Mouse (Mus musculus) cerebellum, adult 2 months (tissue): ENCODE results near the gene Gm39115.

Experiments
- CTCF ChIP-seq: fragments of 200-500 bp; IDR thresholded peaks from 2 replicates; pipeline ENCODE4 v1.5.1; 2011; ENCODE audit warnings: low read depth, mild to moderate bottlenecking, control low read depth, low read length, moderate library complexity, borderline replicate concordance; ENCODE audit not compliant: insufficient read depth
- POLR2A ChIP-seq: fragments of 200-500 bp; IDR thresholded peaks from 2 replicates; pipeline ENCODE4 v1.6.1; 2011; ENCODE audit warnings: low read length, control low read depth, borderline replicate concordance; ENCODE audit not compliant: insufficient read depth

DNA sequence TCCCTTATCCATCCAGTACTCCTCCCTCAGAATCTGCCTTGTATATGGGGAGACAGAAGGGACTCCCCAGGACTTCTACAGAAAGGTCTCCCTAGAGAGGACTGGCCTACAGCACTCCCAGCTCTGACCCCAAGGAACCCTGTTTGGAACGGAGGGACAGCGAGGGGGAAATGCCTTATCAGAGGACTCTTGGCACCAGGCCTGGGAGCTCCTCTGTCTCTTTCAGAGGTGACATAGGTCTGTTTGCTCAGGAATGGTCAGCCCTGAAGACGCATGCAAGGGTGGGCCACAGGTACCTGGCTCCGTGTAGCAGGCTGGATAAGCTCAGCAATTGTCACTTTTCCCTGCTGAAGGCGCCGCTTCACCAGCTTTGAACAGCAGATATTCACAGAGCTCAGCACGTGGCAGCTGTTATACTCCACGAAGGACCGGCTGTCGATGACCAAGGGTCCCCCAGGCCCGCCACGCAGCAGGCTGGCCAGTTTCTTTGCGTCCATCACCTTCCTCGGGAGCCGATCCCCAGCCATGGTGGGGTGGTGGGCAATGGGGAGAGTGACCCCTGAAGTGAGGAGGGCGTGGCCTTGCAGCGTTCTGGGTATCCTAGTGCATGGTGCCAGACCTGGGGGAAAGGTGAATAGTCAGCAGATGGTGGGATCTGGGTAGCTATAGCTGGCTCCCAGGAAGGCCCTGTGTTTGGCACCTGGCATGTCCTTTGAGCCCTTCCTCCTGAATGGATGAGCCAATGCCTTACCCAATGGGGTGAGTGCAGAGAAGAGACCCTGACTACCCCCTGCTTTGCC is 46.0 kb downstream of the Gm39115 start:
- TF ChIP-seq CTCF (no peak), POLR2A (no peak)
